Mouse (Mus musculus) gastrocnemius, adult 2 months (tissue): ENCODE data around the gene Hepacam. TPM values are rescaled to one million over a fixed set of nuclear protein-coding genes. Genes with fewer than 3 reads are reported as not detected.
A peak's percentile ranks its signal among the peaks of the same experiment; 100 is the strongest.

Experiments
- DNase-seq: peaks from one replicate; pipeline ENCODE4 v3.0.0; 2022
- H3K27ac ChIP-seq: fragments of 200-600 bp; 2 replicates; pipeline ENCODE4 v1.8.1; 2022; ENCODE audit warnings: mild to moderate bottlenecking
- H3K4me3 ChIP-seq: fragments of 200-600 bp; 2 replicates; pipeline ENCODE4 v1.8.1; 2022; ENCODE audit warnings: mild to moderate bottlenecking, moderate library complexity
- CTCF ChIP-seq: fragments of 200-600 bp; IDR thresholded peaks from 2 replicates; pipeline ENCODE4 v1.8.1; 2022; ENCODE audit warnings: antibody characterized with exemption, mild to moderate bottlenecking, moderate library complexity
- intact Hi-C: fragments of 180-260 bp; cut with DNase I; formaldehyde crosslinking; loops from one replicate; pipeline ENCODE4 v1.15.1; 2025
- long read RNA-seq, 2 experiments: library from polyadenylated mRNA; stranded (forward); transcript quantifications; one replicate each; pipeline ENCODE4 v2.0.0; 2021
- total RNA-seq, 2 experiments: library from RNA; stranded (reverse); gene quantifications; 2 replicates each; pipeline ENCODE4 v1.2.3; 2021

Gene Hepacam
- total RNA-seq = under 1 TPM in 1 of 2 experiments, not detected in 1; 0.20 TPM
- long read RNA-seq, experiment 1 = 0 reads
- long read RNA-seq, experiment 2, partial matches to known transcripts = 0 of 1 reads
- long read RNA-seq, experiment 2, other reads (novel, unspliced or antisense) = 1 of 1 reads

DNA sequence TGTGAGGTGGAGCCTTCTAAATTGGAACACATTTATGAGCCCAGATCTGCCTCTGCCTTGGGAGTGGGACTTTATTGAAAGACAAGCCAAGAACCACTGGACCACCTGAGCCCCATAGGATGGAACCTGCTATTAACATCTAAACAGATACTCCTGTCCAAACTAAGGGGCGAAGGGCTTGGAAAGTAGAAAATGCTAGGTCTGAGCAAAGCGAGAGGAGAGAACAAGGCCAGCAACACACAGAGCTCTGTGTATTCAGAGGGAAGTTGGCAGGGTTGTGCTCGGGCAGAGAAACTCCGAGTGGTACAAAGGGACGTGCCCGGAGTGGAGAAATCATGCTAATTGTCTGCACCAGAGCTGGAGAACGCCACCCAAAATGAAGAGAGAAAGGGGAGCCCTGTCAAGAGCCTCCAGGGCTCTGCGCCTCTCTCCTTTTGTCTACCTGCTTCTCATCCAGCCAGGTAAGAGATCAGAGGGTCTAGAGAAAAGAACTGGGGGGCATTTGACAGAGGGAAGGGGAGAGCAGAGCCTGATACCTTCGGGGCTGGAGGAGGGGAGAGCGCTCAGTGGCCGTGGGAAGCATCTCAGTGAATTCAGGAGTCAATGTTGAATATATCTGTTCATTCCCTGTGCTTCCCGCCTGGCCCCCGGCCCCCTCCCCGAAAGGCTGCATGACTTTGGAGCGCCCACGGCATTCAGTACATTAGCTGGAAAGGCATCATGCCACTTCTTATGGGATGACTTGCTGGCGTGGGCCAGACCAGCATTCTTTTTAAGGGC, at the start of gene Hepacam:
Gene Hepacam, plus strand, starts transcription at position 51 of the 780 bp plus-strand sequence.
- intact Hi-C loops = no loop called here
- DNase-seq = no peak
- no peak for TF ChIP-seq CTCF
- no peak within 1 kb of the TSS for H3K4me3 ChIP-seq
- H3K27ac ChIP-seq = peak within 1 kb of the TSS; percentile 82

DNA sequence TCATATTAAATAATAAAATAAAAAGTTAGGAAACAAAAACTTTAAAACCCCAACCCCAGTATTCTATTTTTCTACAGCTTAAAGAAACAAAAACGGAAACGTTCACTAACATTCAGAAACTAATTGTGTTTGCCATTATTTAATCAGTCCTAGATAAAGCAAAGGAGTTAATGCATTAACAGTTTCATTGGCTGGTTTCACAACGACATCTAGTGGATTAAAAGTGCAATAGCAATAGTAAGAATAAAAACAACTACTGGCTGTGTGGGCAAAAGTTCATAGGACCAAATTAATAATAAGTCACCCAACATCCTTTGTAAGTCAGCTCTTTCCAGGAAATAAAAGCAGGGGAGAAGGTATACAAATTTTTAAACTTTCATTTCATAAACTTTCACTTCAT, 37.7 kb upstream of the Hepacam start:
- DNase-seq = no peak
- H3K4me3 ChIP-seq = no peak overlapping the region
- intact Hi-C loops = loop anchor here (5.0 kb wide), 2 partner anchors 152 to 432 kb away; no protein-coding TSS in a partner anchor
- TF ChIP-seq CTCF = peak; percentile 77
- H3K27ac ChIP-seq = no peak overlapping the region

DNA sequence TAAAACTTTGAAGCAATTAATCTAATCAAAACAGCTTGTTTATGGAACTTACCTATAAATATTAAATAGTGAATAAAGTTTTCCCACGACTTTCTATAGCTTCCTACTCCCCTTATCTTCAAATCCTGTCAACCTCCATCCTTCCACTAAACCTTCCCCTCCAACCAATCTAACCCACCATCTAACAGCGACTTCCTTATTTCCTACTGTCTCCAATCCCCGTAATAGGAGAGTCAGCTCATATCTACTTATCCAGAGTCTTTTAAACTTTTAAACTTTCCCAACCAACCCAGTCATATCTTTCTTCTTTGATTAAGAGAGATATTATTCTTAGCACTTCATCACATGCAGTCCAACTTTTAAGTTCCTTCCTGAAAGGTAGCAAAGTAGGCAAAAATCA, 21.7 kb upstream of the Hepacam start:
- intact Hi-C loops = no loop called here
- no peak overlapping the region for H3K4me3 ChIP-seq
- no peak overlapping the region for H3K27ac ChIP-seq
- TF ChIP-seq CTCF = no peak
- DNase-seq = no peak

DNA sequence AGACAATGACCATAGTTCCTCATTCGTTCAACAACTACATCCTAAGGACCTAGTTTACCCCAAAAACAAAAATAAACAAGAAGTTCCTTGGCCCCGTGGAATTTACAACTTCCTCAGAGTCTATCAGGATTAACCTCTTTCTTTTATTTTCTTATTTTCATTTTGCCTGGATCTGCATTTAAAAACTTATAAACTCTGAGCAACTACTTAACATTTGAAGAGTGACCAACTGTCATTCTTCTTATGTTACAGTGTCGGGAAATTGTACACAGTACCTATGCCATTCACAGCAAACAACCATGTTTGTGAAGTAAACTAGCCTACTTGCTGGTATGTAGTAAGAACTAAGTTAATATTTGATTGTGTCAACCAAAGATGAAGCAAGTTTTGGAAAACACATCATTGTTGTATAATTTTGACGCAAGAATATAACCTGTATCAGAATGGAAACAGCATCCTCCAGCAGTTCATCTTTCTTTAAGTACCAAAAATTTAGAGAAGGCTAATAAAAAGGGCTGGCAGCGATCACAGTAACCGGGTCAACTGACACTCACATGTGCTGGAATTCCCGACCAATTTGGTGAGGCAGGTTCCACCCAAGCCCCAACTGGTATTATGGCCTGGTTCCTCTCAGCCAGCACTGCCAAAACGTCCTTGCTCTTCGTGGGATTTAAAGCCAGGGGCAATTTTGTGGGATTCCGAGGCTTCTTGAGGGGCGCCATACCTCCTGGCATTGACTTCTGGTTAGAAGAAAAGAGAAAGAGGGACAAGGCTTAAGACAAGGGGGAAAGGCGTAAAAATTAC, 19.8 kb upstream of the Hepacam start:
- no peak for TF ChIP-seq CTCF
- no peak for DNase-seq
- intact Hi-C loops = no loop called here
- Histone ChIP-seq H3K4me3 (peak overlapping the region; percentile 91), H3K27ac (peak overlapping the region; percentile 91)

DNA sequence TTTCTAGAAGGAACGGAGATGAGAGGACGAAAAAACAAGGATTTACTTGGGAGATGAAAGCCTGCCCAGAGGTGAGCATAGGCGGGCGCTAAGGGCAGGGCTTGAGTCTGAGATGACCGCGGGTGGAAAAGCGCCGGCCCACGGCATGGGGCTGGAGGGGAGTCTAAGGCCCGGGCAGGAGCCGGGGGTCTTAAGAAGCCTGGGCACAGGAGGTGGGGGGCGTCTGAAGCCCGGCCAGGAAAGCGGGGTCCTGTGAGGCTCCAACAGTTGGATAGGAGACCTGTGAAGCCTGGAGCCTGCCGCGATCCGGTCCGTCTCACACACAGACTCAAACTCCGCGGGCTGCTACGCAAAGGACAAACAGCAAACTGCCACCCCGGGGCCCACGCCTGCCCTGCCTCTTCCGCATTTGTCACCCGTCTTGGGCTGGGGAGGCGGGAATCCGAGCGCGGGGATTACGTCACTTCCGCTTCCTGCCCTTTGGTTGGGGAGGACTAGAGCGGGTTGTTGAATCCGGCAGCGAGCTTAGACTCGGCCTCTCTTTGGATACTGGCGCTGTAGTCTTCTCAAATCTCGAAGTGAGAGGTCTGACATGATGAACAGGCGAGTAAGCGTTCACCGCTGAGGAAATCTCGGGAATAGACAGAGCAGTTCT, 19.0 kb upstream of the Hepacam start, which contains the start of gene Ccdc15:
Gene Ccdc15, minus strand, starts transcription at position 445 of the 655 bp plus-strand sequence.
- DNase-seq = peak; percentile 98
- H3K27ac ChIP-seq = peak within 1 kb of the TSS; percentile 91
- intact Hi-C loops = no loop called here
- TF ChIP-seq CTCF = 0 out of 2 replicates have a peak, but pooled peaks have one; percentile 11
- H3K4me3 ChIP-seq = peak within 1 kb of the TSS; percentile 91

DNA sequence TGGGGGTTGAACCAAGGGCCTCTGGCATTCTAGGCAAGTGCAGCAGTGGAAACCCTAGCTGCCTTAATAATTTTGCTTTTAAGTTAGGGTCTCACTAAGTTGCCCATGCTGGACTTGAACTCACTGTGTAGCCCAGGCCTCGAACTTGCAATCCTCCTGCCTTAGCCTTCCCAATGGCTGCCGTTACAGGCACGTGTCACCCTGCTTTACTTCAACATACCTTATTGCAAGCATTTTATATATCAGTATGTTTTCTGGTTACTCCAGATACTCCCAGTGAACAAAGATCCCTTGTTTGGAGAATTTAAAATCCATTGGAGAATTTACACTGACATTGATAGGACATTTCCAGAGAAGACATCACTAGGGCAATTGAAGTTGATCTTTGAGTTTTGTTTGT, 18.1 kb upstream of the Hepacam start:
- H3K4me3 ChIP-seq = peak overlapping the region; percentile 91
- intact Hi-C loops = no loop called here
- no peak for TF ChIP-seq CTCF

DNA sequence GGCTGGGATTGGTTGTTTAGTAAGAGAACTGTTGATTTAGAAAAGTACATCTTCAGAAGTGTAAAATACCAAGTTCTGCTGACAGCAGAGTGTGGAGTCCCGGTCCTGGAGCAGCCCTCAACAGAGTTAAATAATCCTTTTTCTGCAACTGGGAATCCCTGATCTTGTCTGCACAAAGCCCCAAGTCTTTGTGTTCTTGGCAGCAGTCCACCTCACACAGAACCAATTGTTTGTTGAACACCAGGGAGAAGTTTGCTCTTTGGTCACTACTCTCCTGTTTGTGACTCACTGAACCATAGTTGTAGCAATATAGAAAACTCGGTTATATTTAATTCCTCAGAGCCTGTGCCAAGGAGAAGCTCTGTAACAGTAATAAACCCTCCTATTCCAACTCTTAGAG, 15.9 kb upstream of the Hepacam start:
- Histone ChIP-seq H3K27ac (no peak overlapping the region), H3K4me3 (no peak overlapping the region)
- no peak for TF ChIP-seq CTCF
- DNase-seq = no peak
- intact Hi-C loops = no loop called here

More for the DNA sequence above, 18.1 kb upstream of the Hepacam start:
- no peak for DNase-seq
- H3K27ac ChIP-seq = peak overlapping the region; percentile 91

DNA sequence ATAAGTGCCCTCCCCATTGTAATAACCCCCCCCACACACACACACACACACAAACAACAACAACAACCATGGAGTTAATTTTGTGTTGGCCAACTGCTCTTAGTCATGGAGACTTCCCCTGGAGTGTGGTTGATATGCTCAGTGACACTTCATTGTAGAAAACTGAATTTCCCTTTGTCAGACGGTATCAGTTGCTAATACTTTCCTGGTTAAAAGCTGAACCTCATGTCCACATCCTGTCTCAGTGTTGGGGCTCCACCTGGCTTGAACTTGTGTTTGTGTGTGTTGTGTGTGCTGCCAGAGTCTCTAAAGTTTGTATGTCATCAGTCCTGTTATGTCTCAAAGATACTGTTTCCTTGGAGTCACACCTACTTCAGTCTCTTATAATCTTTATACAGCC, 12.7 kb upstream of the Hepacam start:
- intact Hi-C loops = no loop called here
- DNase-seq = no peak
- no peak for TF ChIP-seq CTCF

DNA sequence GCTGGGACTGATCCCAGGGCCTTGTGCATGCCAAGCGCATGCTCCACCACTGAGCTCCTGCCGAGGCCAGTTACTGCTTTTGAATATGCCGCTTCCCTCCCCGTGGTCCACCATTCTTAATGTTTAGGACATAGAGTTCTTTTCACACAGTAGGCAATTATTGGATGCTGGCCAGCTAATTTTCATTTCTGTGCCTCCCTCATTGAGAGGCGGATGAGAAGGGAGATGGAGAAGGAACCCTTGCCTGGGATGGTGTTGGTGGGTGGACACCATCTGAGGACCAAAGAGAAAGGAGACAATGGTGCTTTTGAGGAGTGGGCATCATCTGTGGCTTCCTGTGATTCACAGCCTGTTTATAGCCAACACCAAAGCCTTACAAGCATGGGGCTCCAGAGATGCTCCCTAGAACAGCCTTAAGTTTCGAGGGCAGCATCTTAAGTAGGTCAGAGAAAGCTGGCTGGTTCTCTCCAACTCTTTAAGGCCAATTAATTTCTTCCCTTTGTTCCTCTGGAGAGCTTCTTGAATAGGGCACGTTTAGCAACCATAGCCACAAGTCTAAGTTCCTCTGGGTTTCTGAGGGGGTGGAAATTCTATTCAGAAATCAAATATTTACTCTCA, 8.3 kb upstream of the Hepacam start:
- TF ChIP-seq CTCF = no peak
- intact Hi-C loops = no loop called here
- Histone ChIP-seq H3K27ac (peak overlapping the region; percentile 32; the same call in 1 of the 2 replicates), H3K4me3 (no peak overlapping the region)
- DNase-seq = no peak

More for the DNA sequence above, 12.7 kb upstream of the Hepacam start:
- Histone ChIP-seq H3K27ac (no peak overlapping the region), H3K4me3 (no peak overlapping the region)

DNA sequence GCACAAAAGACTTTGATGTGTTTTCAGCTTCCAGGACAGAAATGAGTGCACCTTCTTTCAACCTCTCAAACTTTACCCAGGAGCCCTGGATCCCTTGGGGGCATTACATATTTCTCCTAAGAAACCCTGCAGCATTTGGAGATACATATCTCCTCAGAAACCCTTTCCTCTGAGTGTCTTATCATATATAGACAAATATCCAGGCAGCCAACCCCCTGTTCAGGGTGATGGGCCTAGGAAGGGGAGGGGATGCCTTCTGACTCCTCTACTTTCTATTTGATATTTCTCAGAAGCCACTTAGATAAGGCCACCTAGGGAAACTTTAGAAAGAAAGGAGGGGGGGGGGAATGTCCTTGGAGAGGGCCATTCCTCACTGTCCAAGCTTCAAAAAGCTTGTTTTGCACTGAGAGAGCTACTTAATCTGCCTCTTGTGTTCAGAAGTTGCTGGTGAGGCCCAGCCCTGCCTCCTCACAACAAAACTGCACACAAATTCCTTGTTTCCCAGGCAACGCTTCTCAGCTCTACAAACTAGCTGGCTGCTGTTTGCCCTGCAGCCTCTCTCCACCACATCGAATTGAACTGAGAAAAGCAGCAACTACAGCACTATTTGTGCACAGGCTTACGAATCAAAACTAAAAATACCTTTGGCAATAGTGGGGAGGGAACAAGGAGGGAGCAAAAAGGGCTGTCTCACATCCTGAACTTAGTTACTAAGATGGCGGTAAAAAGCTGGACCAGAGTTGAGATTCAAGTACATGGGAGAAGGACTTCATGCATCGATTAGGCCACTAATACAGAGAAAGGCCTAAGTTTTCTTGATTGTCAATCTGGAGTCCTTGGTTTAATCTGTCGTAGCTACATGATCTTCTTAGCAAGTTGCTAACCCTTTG, 7.6 kb upstream of the Hepacam start:
- no peak overlapping the region for H3K4me3 ChIP-seq
- TF ChIP-seq CTCF = no peak
- peak overlapping the region; percentile 32; the same call in 1 of the 2 replicates for H3K27ac ChIP-seq
- DNase-seq = no peak
- intact Hi-C loops = no loop called here

DNA sequence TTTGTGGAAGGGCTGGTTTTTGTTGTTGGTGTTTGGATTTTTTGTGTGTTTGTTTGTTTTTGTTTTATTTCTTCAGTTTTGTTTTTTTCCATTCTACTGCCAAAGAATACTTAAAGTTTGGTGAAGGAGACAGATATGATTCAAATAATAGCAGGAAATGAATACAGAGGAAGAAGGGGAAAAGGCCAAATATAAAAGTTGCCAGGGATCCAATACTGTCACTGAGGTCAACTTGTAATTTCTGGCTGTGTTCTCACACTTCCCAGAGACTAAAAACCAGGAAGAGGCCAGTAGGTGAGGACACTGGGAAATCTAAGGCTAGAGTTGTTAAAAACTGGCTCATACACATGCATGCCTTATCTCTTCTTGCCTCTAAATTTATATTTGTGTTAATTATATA, 5.1 kb upstream of the Hepacam start:
- no peak overlapping the region for H3K4me3 ChIP-seq
- no peak for DNase-seq
- intact Hi-C loops = no loop called here
- H3K27ac ChIP-seq = no peak overlapping the region
- TF ChIP-seq CTCF = no peak
